Mouse (Mus musculus): ENCODE data around the gene Ankfy1.

The Ankfy1 gene

GRCm38 (mm10) chr11:72792033-72792432 lies 102.2 kb downstream of the Ankfy1 start:
- DNase-seq (ENCODE audit: inconsistent ontology term): peak; percentile 42

- DNase-seq (ENCODE audit: inconsistent ontology term): no peak
Measured at GRCm38 (mm10) chr11:72795149-72795454, 105.3 kb downstream of the Ankfy1 start.

- DNase-seq (ENCODE audit: inconsistent ontology term): peak; percentile 96
Measured at GRCm38 (mm10) chr11:72795455-72796295, 105.9 kb downstream of the Ankfy1 start, which contains the start of the genes Cyb5d2 and Zzef1. Gene Cyb5d2, minus strand, starts transcription at chr11:72796142. Gene Zzef1, plus strand, starts transcription at chr11:72796226.

- no peak for DNase-seq (ENCODE audit: inconsistent ontology term)
Measured at GRCm38 (mm10) chr11:72796296-72796687, 106.5 kb downstream of the Ankfy1 start.

- DNase-seq (ENCODE audit: inconsistent ontology term): no peak
Measured at GRCm38 (mm10) chr11:72796773-72797338, 107.0 kb downstream of the Ankfy1 start.

GRCm38 (mm10) chr11:72798112-72798511 lies 108.3 kb downstream of the Ankfy1 start:
- DNase-seq (ENCODE audit: inconsistent ontology term): no peak

GRCm38 (mm10) chr11:72801182-72801581 lies 111.4 kb downstream of the Ankfy1 start:
- DNase-seq (ENCODE audit: inconsistent ontology term): no peak

- DNase-seq (ENCODE audit: inconsistent ontology term): peak; percentile 36
Measured at GRCm38 (mm10) chr11:72803038-72803437, 113.2 kb downstream of the Ankfy1 start.

GRCm38 (mm10) chr11:72804586-72804985 lies 114.8 kb downstream of the Ankfy1 start:
- no peak for DNase-seq (ENCODE audit: inconsistent ontology term)

GRCm38 (mm10) chr11:72805232-72805631 lies 115.4 kb downstream of the Ankfy1 start:
- no peak for DNase-seq (ENCODE audit: inconsistent ontology term)

GRCm38 (mm10) chr11:72806556-72806955 lies 116.8 kb downstream of the Ankfy1 start:
- DNase-seq (ENCODE audit: inconsistent ontology term): no peak

GRCm38 (mm10) chr11:72807992-72808391 lies 118.2 kb downstream of the Ankfy1 start:
- DNase-seq (ENCODE audit: inconsistent ontology term): no peak

- DNase-seq (ENCODE audit: inconsistent ontology term): no peak
Measured at GRCm38 (mm10) chr11:72813687-72814086, 123.9 kb downstream of the Ankfy1 start.

- DNase-seq (ENCODE audit: inconsistent ontology term): no peak
Measured at GRCm38 (mm10) chr11:72814188-72814587, 124.4 kb downstream of the Ankfy1 start.

GRCm38 (mm10) chr11:72816859-72817258 lies 127.1 kb downstream of the Ankfy1 start:
- no peak for DNase-seq (ENCODE audit: inconsistent ontology term)

- no peak for DNase-seq (ENCODE audit: inconsistent ontology term)
Measured at GRCm38 (mm10) chr11:72818067-72818466, 128.3 kb downstream of the Ankfy1 start.

- no peak for DNase-seq (ENCODE audit: inconsistent ontology term)
Measured at GRCm38 (mm10) chr11:72821041-72821440, 131.2 kb downstream of the Ankfy1 start.
